Mouse (Mus musculus) gastrocnemius, adult 18-20 months (tissue): ENCODE measurements around the gene Slc13a3. TPM values are rescaled to one million over a fixed set of nuclear protein-coding genes. Genes with fewer than 3 reads are reported as not detected.

ENCODE experiments used
- DNase-seq: peaks from one replicate; pipeline ENCODE4 v3.0.0; 2021; ENCODE audit warnings: low spot score
- total RNA-seq, 2 experiments: library from RNA; stranded (reverse); gene quantifications; 2 replicates each; pipeline ENCODE4 v1.2.3; 2021

Gene Slc13a3
- total RNA-seq, 2 experiments from 2014 or later = 0.25 TPM; not detected in 1

DNA sequence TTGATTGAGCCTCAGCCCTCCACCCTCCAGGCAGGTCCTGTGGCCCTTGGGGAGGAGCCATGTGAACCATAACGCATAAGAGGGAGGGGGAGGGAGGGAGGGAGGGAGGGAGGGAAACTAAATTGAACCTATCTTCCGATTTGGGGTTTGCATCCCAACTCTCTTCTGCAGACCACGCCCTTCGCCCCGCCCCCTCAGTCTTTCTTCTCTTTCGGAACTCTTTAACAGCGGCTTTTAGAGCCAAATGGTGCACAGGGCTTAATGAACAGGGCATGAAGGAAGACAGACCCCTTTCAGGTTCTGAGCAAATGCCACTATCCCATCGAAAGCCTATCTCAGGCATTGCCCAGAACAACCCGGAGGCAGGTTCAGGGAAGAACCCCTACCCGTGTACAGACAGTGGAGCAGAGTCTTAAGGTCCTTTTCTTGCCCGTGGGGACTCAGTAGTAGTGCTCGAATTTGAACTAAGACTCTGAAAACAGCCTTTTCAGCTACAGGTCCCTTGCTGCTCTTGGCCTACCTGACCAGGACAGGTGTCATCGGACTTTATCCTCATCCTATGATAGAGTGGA lies 105.1 kb downstream of the Slc13a3 start:
- no peak for DNase-seq

DNA sequence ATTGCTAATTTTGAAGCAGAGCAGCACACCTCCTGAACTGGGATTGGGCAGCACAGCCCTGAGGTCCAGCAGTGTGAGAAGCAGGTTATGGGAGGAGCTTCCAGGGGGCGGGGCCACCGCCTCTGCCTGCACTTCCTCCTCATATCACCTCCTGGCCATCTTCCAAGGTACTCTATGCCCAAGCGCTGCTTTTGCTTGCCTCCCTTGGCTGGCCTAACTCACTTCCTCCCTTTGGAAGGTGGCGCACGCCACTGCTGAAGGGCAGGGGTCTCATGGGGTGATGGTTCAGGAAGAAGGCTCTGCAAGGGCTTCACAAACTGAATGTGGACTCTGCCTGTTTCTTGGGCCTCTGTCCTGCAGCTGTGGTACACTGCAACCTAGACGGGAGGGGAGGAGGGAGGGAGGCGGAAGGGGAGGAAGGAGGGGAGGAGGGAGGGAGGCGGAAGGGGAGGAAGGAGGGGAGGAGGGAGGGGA lies 105.9 kb downstream of the Slc13a3 start:
- DNase-seq = no peak

DNA sequence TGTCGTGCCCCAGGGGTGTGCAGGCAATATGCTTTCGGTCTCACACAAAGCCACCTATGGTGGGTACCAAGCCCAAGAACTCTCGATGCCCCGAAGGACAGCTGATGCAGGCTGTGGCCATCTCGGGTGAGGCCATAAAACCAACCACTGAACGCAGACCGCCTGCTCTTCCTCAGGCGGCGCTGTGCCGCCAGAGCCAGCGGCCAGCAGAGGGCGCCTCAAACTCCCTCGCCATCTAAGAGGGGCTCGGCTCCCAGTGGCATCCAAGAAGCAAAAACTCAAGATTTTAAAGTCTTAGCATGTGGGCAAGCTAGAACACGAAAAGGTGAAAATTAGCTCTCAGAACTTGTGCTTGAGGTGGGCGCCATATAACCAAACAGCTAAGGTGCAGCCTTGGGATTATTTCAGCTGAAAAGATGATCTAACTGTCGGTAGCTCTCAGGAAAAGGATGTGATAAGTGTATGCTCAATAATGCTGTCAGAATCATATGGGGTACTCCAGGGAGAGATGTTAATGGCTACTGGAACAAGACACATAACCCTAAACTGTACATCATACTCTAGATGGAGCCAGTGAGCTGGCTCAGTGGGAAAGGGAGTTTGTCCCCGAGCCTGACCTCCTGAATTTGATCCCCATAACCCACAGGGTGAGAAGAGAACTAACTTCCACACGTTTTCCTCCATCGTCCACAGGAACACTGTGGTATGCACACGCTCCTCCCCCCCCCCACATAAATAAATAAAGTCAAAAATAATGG lies 108.5 kb downstream of the Slc13a3 start:
- peak; percentile 19 for DNase-seq

DNA sequence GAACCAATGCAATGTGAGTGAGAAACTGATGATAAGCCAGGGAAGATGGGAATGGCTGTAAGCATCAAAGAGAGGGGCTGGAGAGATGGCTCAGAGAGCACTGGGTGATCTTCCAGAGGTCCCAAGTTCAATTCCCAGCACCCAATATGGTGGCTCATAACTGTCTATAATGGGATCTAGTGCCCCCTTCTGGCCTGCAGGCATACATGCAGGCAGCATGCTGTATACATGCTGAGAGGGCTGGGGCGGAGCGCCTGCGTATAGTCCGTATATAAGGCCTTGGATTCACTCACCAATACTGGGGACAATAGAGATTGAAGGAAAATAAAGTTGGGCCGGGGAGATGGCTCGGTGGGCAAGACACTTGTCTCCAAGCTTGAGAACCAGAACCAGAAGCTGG lies 109.7 kb downstream of the Slc13a3 start:
- DNase-seq = no peak

DNA sequence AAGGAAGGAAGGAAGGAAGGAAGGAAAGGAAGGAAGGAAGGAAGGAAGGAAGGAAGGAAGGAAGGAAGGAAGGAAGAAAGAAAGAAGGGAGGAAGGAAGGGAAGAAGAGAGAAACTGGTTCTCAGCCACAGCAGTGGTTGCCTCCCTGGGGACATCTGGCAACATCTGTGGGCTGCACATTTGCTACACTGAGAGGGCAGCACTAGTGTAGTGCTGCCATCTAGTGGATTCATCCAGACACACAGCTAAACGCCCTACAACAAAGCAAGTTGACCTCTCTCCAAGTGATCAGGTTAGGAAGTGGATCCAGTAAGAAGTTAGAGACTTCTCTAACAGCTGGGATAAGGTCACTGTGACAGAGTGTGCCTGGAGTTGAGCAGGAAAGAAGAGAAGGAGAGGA lies 112.2 kb downstream of the Slc13a3 start:
- DNase-seq = peak; percentile 52

Other genes with a start within 250 kb of the Slc13a3 start
- 1 to 10 TPM; 1.1 to 1.3 TPM for gene Cdh22, start 238.4 kb downstream of the Slc13a3 start, total RNA-seq
- gene Slc35c2, start 185.4 kb downstream of the Slc13a3 start, total RNA-seq = 10 to 100 TPM; 19.4 to 20.0 TPM
- 10 to 100 TPM; 12.4 TPM for gene Elmo2, start 146.8 kb downstream of the Slc13a3 start, total RNA-seq
- gene Zfp663, start 104.5 kb downstream of the Slc13a3 start, total RNA-seq = not detected
- 1 to 10 TPM; 2.3 to 2.5 TPM for gene Zfp334, start 85.0 kb downstream of the Slc13a3 start, total RNA-seq
- gene Ocstamp, start 72.8 kb downstream of the Slc13a3 start, total RNA-seq = under 1 TPM in 1 of 2 experiments, not detected in 1; 0.18 TPM
- 10 to 100 TPM; 10.2 to 10.7 TPM for gene Trp53rka, start 20.1 kb upstream of the Slc13a3 start, total RNA-seq
- 1 to 10 TPM in 1 of 2 experiments, under 1 TPM in 1; 0.80 to 1.4 TPM for gene Slc2a10, start 30.6 kb upstream of the Slc13a3 start, total RNA-seq
- gene Eya2, start 121.8 kb upstream of the Slc13a3 start, total RNA-seq = 1 to 10 TPM; 1.1 to 3.5 TPM